Comparison of ENCODE assay signal across 14 mouse cellular contexts in the genomic region with DNA sequence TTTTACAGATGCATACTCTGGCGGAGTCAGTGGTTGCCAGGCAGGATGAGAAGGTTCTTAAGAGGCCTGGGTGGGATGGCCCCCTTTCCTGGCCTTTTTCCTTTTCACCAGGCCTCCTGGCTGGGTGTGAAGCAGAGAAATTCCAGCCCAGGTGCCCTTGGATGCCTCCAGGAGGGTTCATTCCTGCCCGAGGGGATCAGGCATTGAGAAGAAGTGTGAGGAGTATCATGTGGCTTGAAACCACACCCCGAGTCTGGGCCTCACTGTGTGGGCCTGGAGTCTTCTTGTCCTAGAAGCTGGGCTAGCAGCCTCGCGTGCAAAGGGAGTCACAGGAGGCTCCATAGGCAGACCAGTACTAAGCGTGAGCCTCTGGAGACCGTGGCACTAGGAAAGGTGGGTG. TPM values are rescaled to one million over a fixed set of nuclear protein-coding genes. Genes with fewer than 3 reads are reported as not detected.
A peak's percentile ranks its signal among the peaks of the same experiment; 100 is the strongest.
DNase-seq lines count a peak whose midpoint lies in the region; ATAC-seq and TF ChIP-seq lines count a peak whose summit lies in the region.
"Had no signal": no experiment of that assay in that cellular context is flagged by ENCODE, and none has a peak within 500 bp of the region (broad histone marks: within the 10 kb centered on the region; RNA-seq: fewer than 3 reads in every experiment).

No protein-coding gene starts in this region.

- in situ Hi-C loops in ES-E14 (cut with MboI; ENCODE audit: low sequenced_read_pairs in 2 of 2, unreplicated experiment in 2 of 2), result no loop called here

- no peak for ATAC-seq in heart, embryonic 15.5 days (replicated peaks; ENCODE audit: insufficient number of reproducible peaks, insufficient read depth, low FRiP score, low read depth)
- peak; percentile 49 for ATAC-seq in liver, embryonic 12.5 days
- ATAC-seq: CD4-positive, CD25-positive, alpha-beta regulatory T cell, adult 4 months; forebrain, embryonic 16.5 days had no signal

- H3K4me3 ChIP-seq in heart, embryonic 15.5 days, result no peak overlapping the region
- H3K4me3 ChIP-seq in ES-Bruce4 (ENCODE audit: low read depth, low read length) (peak overlapping the region; percentile 6; the same call in 1 of the 2 replicates), ES-E14 (ENCODE audit: insufficient read depth in 1 of 2, low read depth in 1 of 2, low read length in 2 of 2, poor library complexity in 1 of 2, severe bottlenecking in 1 of 2) (no peak overlapping the region)
- H3K4me3 ChIP-seq in liver, embryonic 12.5 days, result no peak overlapping the region
- H3K4me3 ChIP-seq in thymus, adult 2 months (ENCODE audit: control insufficient read depth, insufficient read depth, low read length), result no peak overlapping the region
- H3K4me3 ChIP-seq: hindbrain, embryonic 13.5 days; neural tube, embryonic 12.5 days had no signal

- peak overlapping the region; percentile 5; the same call in 1 of the 2 replicates for H3K27ac ChIP-seq in heart, embryonic 15.5 days
- H3K27ac ChIP-seq in ES-Bruce4 (ENCODE audit: insufficient read depth, low read length) (peak overlapping the region; percentile 79), ES-E14 (ENCODE audit: insufficient read depth, low read depth, low read length, poor library complexity, severe bottlenecking) (peak overlapping the region; percentile 76; the same call in 1 of the 2 replicates)
- peak overlapping the region; percentile 81 for H3K27ac ChIP-seq in liver, embryonic 12.5 days
- no peak overlapping the region for H3K27ac ChIP-seq in thymus, adult 2 months (ENCODE audit: control insufficient read depth, insufficient read depth, low read length)
- H3K27ac ChIP-seq: hindbrain, embryonic 13.5 days; kidney, postnatal 0 days; neural tube, embryonic 12.5 days had no signal

- TF ChIP-seq CTCF in ES-Bruce4 (IDR thresholded peaks at IDR 0.05; ENCODE audit: low read depth, low read length), result no peak
- TF ChIP-seq CTCF in thymus, adult 2 months (IDR thresholded peaks at IDR 0.05; ENCODE audit: borderline replicate concordance, control insufficient read depth, extremely low read depth, insufficient read depth, low read length, poor library complexity), result no peak

- H3K27me3 ChIP-seq in heart, embryonic 15.5 days, result no peaks in the 10 kb centered on the region
- H3K27me3 ChIP-seq in ES-Bruce4 (ENCODE audit: control insufficient read depth, insufficient read depth, low read length, poor library complexity, severe bottlenecking), result no peaks in the 10 kb centered on the region
- no peaks in the 10 kb centered on the region for H3K27me3 ChIP-seq in liver, embryonic 12.5 days (replicated peaks)
- no peaks in the 10 kb centered on the region for H3K27me3 ChIP-seq in thymus, adult 2 months (ENCODE audit: control insufficient read depth, insufficient read depth, low read length)
- H3K27me3 ChIP-seq: hindbrain, embryonic 13.5 days; neural tube, embryonic 12.5 days had no signal

- no peak overlapping the region for H3K4me2 ChIP-seq in heart, embryonic 15.5 days
- peak overlapping the region; percentile 48 for H3K4me2 ChIP-seq in liver, embryonic 12.5 days
- H3K4me2 ChIP-seq: hindbrain, embryonic 13.5 days; neural tube, embryonic 12.5 days had no signal

- no peaks in the 10 kb centered on the region for H3K9me3 ChIP-seq in heart, embryonic 15.5 days (replicated peaks)
- no peaks in the 10 kb centered on the region for H3K9me3 ChIP-seq in ES-Bruce4 (replicated peaks; ENCODE audit: control insufficient read depth, insufficient read depth, low read length, poor library complexity, severe bottlenecking)
- H3K9me3 ChIP-seq in ES-E14 (ENCODE audit: control insufficient read depth, insufficient read depth, low read depth, low read length), result no peaks in the 10 kb centered on the region
- no peaks in the 10 kb centered on the region for H3K9me3 ChIP-seq in liver, embryonic 12.5 days (replicated peaks)
- H3K9me3 ChIP-seq: hindbrain, embryonic 13.5 days; neural tube, embryonic 12.5 days had no signal

- no peak for DNase-seq in heart, postnatal 4 days
- DNase-seq in ES-E14 (ENCODE audit: low read depth, low spot score), result peak; percentile 67
- DNase-seq in thymus, adult 2 months, result no peak
- no peak for DNase-seq in cerebellum, postnatal 36 days
- DNase-seq: cerebellum, postnatal 25 days; lung, adult 18-20 months had no signal

- peaks cover 69% of the 10 kb centered on the region for H3K4me1 ChIP-seq in heart, embryonic 15.5 days (replicated peaks)
- H3K4me1 ChIP-seq in ES-Bruce4 (ENCODE audit: control insufficient read depth, insufficient read depth, low read length) (peaks cover 12% of the 10 kb centered on the region), ES-E14 (ENCODE audit: control insufficient read depth in 2 of 2, insufficient read depth in 2 of 2, low read length in 2 of 2, poor library complexity in 1 of 2) (peaks cover 29 to 52% of the 10 kb centered on the region in 2 experiments)
- H3K4me1 ChIP-seq in liver, embryonic 12.5 days, result peaks cover 86% of the 10 kb centered on the region
- 0 out of 2 replicates have a peak, but pooled peaks cover 2% of the 10 kb centered on the region for H3K4me1 ChIP-seq in thymus, adult 2 months (replicated peaks; ENCODE audit: control insufficient read depth, insufficient read depth, low read length)

- H3K9ac ChIP-seq in heart, embryonic 15.5 days, result no peak overlapping the region
- H3K9ac ChIP-seq in ES-Bruce4 (ENCODE audit: low read depth, poor library complexity, severe bottlenecking) (no peak overlapping the region), ES-E14 (ENCODE audit: insufficient read depth, low read depth, low read length, poor library complexity, severe bottlenecking) (peak overlapping the region; percentile 18; the same call in 1 of the 2 replicates)
- peak overlapping the region; percentile 45 for H3K9ac ChIP-seq in liver, embryonic 12.5 days
- H3K9ac ChIP-seq: hindbrain, embryonic 13.5 days; neural tube, embryonic 12.5 days had no signal

- TF ChIP-seq POLR2A in ES-Bruce4 (IDR thresholded peaks at IDR 0.05; ENCODE audit: insufficient read depth, low read length), result no peak
- no peak for TF ChIP-seq POLR2A in thymus, adult 2 months (IDR thresholded peaks at IDR 0.05; ENCODE audit: control insufficient read depth, extremely low read depth, insufficient read depth, low read length, poor library complexity)

- 62% methylated on average over 7 of the region's 7 CpGs for WGBS in heart, embryonic 15.5 days
- 29% methylated on average over 7 of the region's 7 CpGs for WGBS in liver, embryonic 12.5 days (ENCODE audit: insufficient replicate concordance)
- 86% methylated on average over 7 of the region's 7 CpGs for WGBS in thymus, adult 2 months

- TF ChIP-seq EP300 in ES-Bruce4 (IDR thresholded peaks at IDR 0.05; ENCODE audit: insufficient read depth, low read depth, low read length), result peak; percentile 75; the same call in 1 of the 2 replicates

- peaks cover 18% of the 10 kb centered on the region; the same call in 1 of the 2 replicates for H3K36me3 ChIP-seq in heart, embryonic 15.5 days
- H3K36me3 ChIP-seq in ES-Bruce4 (ENCODE audit: control insufficient read depth, insufficient read depth, low read length, poor library complexity, severe bottlenecking) (peaks cover 10% of the 10 kb centered on the region), ES-E14 (ENCODE audit: control insufficient read depth, insufficient read depth, low read length, poor library complexity, severe bottlenecking) (peaks cover 20% of the 10 kb centered on the region)
- H3K36me3 ChIP-seq in liver, embryonic 12.5 days, result peaks cover 26% of the 10 kb centered on the region
- peaks cover 5% of the 10 kb centered on the region for H3K36me3 ChIP-seq in thymus, adult 2 months (ENCODE audit: control insufficient read depth, insufficient read depth, low read length)

TF ChIP-seq in ES-E14, 5 proteins besides CTCF, POLR2A, EP300 and RAD21:
- no peak for TF ChIP-seq HCFC1 (IDR thresholded peaks at IDR 0.05; ENCODE audit: borderline replicate concordance, insufficient read depth, low read length)

RNA-seq across cellular contexts. Expression of gene Hic2, which starts 19.5 kb away (rescaled TPM):
- polyA plus RNA-seq in heart, embryonic 15.5 days (2015; fragmentation: Nextera tagmentation; extraction: Ambion mirVana), result 3.2 and 4.0 TPM in 2 replicates
- total RNA-seq in heart, postnatal 4 days (2021), result 1 to 10 TPM; 7.0 to 7.1 TPM
- polyA plus RNA-seq in ES-Bruce4 (2011; ENCODE audit: insufficient read depth, insufficient read length, low read depth, missing spikeins), result 40.9 and 43.5 TPM in 2 replicates
- total RNA-seq in ES-E14 (2012; rRNA removed), result 35.0 and 35.9 TPM in 2 replicates
- 4.8 and 5.3 TPM in 2 replicates for polyA plus RNA-seq in liver, embryonic 12.5 days (2016; fragmentation: Nextera tagmentation; extraction: Ambion mirVana)
- polyA plus RNA-seq in thymus, adult 2 months (2012; rRNA removed), result 6.0 and 7.0 TPM in 2 replicates

RNA-seq across cellular contexts. Expression of gene Tmem191c, which starts 23.0 kb away (rescaled TPM):
- 9.2 and 11.6 TPM in 2 replicates for polyA plus RNA-seq in heart, embryonic 15.5 days (2015; fragmentation: Nextera tagmentation; extraction: Ambion mirVana)
- 1 to 10 TPM; 6.3 to 7.9 TPM for total RNA-seq in heart, postnatal 4 days (2021)
- 9.6 and 10.5 TPM in 2 replicates for polyA plus RNA-seq in ES-Bruce4 (2011; ENCODE audit: insufficient read depth, insufficient read length, low read depth, missing spikeins)
- total RNA-seq in ES-E14 (2012; rRNA removed), result 45.1 and 68.6 TPM in 2 replicates
- polyA plus RNA-seq in liver, embryonic 12.5 days (2016; fragmentation: Nextera tagmentation; extraction: Ambion mirVana), result 4.7 and 5.3 TPM in 2 replicates
- 63.6 and 72.6 TPM in 2 replicates for polyA plus RNA-seq in thymus, adult 2 months (2012; rRNA removed)

RNA-seq across cellular contexts. Expression of gene Rimbp3, which starts 44.4 kb away (rescaled TPM):
- 0.13 and 0.30 TPM in 2 replicates for polyA plus RNA-seq in heart, embryonic 15.5 days (2015; fragmentation: Nextera tagmentation; extraction: Ambion mirVana)
- total RNA-seq in heart, postnatal 4 days (2021), result under 1 TPM; 0.43 TPM
- polyA plus RNA-seq in ES-Bruce4 (2011; ENCODE audit: insufficient read depth, insufficient read length, low read depth, missing spikeins), result 0.63 and 0.90 TPM in 2 replicates
- total RNA-seq in ES-E14 (2012; rRNA removed), result 2.6 and 2.9 TPM in 2 replicates
- 0.12 and 0.17 TPM in 2 replicates for polyA plus RNA-seq in liver, embryonic 12.5 days (2016; fragmentation: Nextera tagmentation; extraction: Ambion mirVana)
- 0.41 and 0.51 TPM in 2 replicates for polyA plus RNA-seq in thymus, adult 2 months (2012; rRNA removed)
- polyA plus RNA-seq: CD4-positive, CD25-positive, alpha-beta regulatory T cell, adult 4 months had no signal

RNA-seq across cellular contexts. Expression of gene Ube2l3, which starts 50.4 kb away (rescaled TPM):
- 255 and 264 TPM in 2 replicates for polyA plus RNA-seq in heart, embryonic 15.5 days (2015; fragmentation: Nextera tagmentation; extraction: Ambion mirVana)
- 100 to 1,000 TPM; 154 to 157 TPM for total RNA-seq in heart, postnatal 4 days (2021)
- polyA plus RNA-seq in ES-Bruce4 (2011; ENCODE audit: insufficient read depth, insufficient read length, low read depth, missing spikeins), result 203 and 207 TPM in 2 replicates
- 77.6 and 109 TPM in 2 replicates for total RNA-seq in ES-E14 (2012; rRNA removed)
- 275 and 283 TPM in 2 replicates for polyA plus RNA-seq in liver, embryonic 12.5 days (2016; fragmentation: Nextera tagmentation; extraction: Ambion mirVana)
- 70.5 and 75.0 TPM in 2 replicates for polyA plus RNA-seq in thymus, adult 2 months (2012; rRNA removed)

Comparison
In these comparisons a context has a peak if more than half of its experiments do, and no peak if none do; other contexts are left out.
1. H3K9ac ChIP-seq: peak in ES-E14 (single experiment) and liver, embryonic 12.5 days (single experiment); none in heart, embryonic 15.5 days (single experiment) and ES-Bruce4 (single experiment).